Mouse (Mus musculus) heart, embryonic 16.5 days (tissue): ENCODE measurements around the gene B230217C12Rik. TPM values are rescaled to one million over a fixed set of nuclear protein-coding genes. Genes with fewer than 3 reads are reported as not detected.

ENCODE experiments used
- ATAC-seq: fragments of 200-750 bp; cut with Nextera tagmentation; replicated peaks from 2 replicates; pipeline ENCODE4 v1.8.0; 2017; ENCODE audit warnings: moderate number of reproducible peaks; ENCODE audit not compliant: insufficient read depth, low FRiP score; ENCODE audit errors: extremely low read depth
- H3K27ac ChIP-seq: fragments of 300-500 bp; sonication (generic); 2 replicates; pipeline ENCODE4 v1.5.1; 2014; ENCODE audit warnings: mild to moderate bottlenecking, low read length, control low read depth, moderate library complexity
- H3K27me3 ChIP-seq: fragments of 300-500 bp; sonication (generic); 2 replicates; pipeline ENCODE4 v1.6.1; 2014; ENCODE audit warnings: low read length, mixed read lengths; ENCODE audit not compliant: control insufficient read depth, insufficient read depth
- H3K36me3 ChIP-seq: fragments of 300-500 bp; sonication (generic); 2 replicates; pipeline ENCODE4 v1.6.1; 2014; ENCODE audit not compliant: control insufficient read depth, insufficient read depth
- H3K4me1 ChIP-seq: fragments of 300-500 bp; sonication (generic); 2 replicates; pipeline ENCODE4 v1.6.1; 2014; ENCODE audit warnings: low read length, mixed read lengths; ENCODE audit not compliant: control insufficient read depth, insufficient read depth
- H3K4me2 ChIP-seq: fragments of 300-500 bp; sonication (generic); 2 replicates; pipeline ENCODE4 v1.6.1; 2014; ENCODE audit warnings: low read depth, mild to moderate bottlenecking, control low read depth, low read length
- H3K4me3 ChIP-seq: fragments of 300-500 bp; sonication (generic); 2 replicates; pipeline ENCODE4 v1.5.1; 2014; ENCODE audit warnings: mild to moderate bottlenecking, control low read depth, low read length
- H3K9ac ChIP-seq: fragments of 300-500 bp; sonication (generic); 2 replicates; pipeline ENCODE4 v1.6.1; 2014; ENCODE audit warnings: low read length, control low read depth
- H3K9me3 ChIP-seq: fragments of 300-500 bp; sonication (generic); replicated peaks from 2 replicates; pipeline ENCODE4 v1.6.1; 2016; ENCODE audit warnings: low read length; ENCODE audit not compliant: control insufficient read depth
- WGBS: fragments of 180-500 bp; shearing (Covaris S2); extraction: QIAGEN DNeasy Blood & Tissue Kit; methylation state at CpG from one replicate; pipeline ENCODE4 v1.1.7; 2014; 5-methylcytosine and 5-hydroxymethylcytosine counted together
- polyA plus RNA-seq: library from polyadenylated mRNA; unstranded; fragments of >200 nt; fragmentation: Nextera tagmentation; extraction: Ambion mirVana; gene quantifications from 2 replicates; pipeline ENCODE4 v1.2.1, GENCODE M21; 2015

Gene B230217C12Rik
- polyA plus RNA-seq, result 2.5 and 3.2 TPM in 2 replicates

DNA sequence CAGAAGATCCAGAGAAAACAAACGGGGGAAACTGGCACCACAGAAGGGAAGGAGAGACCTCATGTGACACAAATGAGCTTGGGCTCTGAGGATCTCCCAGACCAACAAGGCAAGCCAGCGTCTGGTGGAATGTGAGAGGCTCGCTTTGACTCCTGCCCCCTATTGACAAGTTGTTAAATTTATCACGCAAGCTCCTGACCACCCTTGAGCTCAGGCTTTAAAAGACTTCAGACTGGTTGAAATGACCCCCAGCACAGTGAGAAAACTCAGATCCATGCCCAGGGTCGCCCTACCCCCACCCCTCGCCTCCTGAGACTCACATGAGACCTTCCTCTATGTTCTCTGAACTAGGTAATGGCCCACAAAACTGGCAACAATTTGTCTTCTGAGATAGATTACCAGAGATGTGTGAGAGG, at the start of gene B230217C12Rik:
Gene B230217C12Rik, plus strand, starts transcription at position 242 of the 416 bp plus-strand sequence.
- H3K4me2 ChIP-seq, result peak within 1 kb of the TSS; percentile 61
- peak within 1 kb of the TSS; percentile 49 for H3K4me3 ChIP-seq
- H3K27me3 ChIP-seq, result no peaks in the 10 kb centered on the region
- peak within 1 kb of the TSS; percentile 33 for H3K27ac ChIP-seq
- peak within 1 kb of the TSS; percentile 38 for H3K9ac ChIP-seq
- peaks cover 2% of the 10 kb centered on the region; the same call in 1 of the 2 replicates for H3K36me3 ChIP-seq
- peaks cover 13% of the 10 kb centered on the region for H3K4me1 ChIP-seq
- no peaks in the 10 kb centered on the region for H3K9me3 ChIP-seq
- ATAC-seq, result peak; percentile 7; the same call in 1 of the 2 replicates
- 2% methylated on average over 6 of the region's 6 CpGs for WGBS

DNA sequence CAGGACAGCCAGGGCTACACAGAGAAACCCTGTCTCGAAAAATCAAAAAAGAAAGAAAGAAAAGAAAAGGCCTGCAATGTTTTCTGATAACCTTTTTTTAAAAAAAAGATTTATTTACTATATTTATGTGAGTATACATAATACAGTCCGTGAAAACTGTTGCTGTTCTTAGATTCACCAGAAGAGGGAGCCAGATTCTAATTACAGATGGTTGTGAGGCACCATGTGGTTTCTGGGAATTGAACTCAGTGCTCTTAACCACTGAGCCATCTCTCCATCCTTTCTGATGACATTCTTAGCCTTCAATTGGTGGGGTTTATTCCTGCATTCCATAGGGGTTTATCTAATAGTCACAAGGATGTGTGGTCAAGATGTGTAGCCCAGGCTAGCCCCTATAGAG, 47.4 kb upstream of the B230217C12Rik start:
- no peak for ATAC-seq
- Histone ChIP-seq H3K27ac (no peak overlapping the region), H3K9me3 (no peaks in the 10 kb centered on the region; the same call in 1 of the 2 replicates), H3K4me2 (no peak overlapping the region), H3K4me3 (no peak overlapping the region), H3K9ac (no peak overlapping the region), H3K27me3 (no peaks in the 10 kb centered on the region), H3K4me1 (0 out of 2 replicates have a peak, but pooled peaks cover under 1% of the 10 kb centered on the region), H3K36me3 (no peaks in the 10 kb centered on the region)
- WGBS, result 9% methylated on average over 2 of the region's 2 CpGs

DNA sequence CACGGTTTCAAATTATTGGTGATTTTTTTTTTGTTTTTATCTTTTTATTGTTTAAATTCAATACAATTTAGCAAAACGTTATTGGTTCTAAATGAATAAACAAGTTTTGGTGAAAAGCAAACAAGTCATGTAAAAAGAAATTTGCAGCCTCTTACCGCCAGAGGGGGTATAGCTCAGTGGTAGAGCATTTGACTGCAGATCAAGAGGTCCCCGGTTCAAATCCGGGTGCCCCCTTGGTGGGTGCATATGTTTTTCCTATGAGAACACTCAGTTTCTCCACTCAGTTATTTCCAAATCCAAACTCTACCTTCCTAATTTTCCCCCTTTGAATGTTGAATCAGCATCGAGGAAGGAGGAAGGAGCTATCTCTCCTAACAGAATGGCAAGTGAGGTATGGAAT, 43.7 kb upstream of the B230217C12Rik start:
- Histone ChIP-seq H3K4me2 (no peak overlapping the region), H3K27me3 (no peaks in the 10 kb centered on the region), H3K9ac (no peak overlapping the region), H3K4me1 (peaks cover 14% of the 10 kb centered on the region), H3K27ac (no peak overlapping the region), H3K9me3 (no peaks in the 10 kb centered on the region; the same call in 1 of the 2 replicates), H3K4me3 (no peak overlapping the region), H3K36me3 (no peaks in the 10 kb centered on the region)
- ATAC-seq, result no peak
- 7% methylated on average over 6 of the region's 6 CpGs for WGBS

DNA sequence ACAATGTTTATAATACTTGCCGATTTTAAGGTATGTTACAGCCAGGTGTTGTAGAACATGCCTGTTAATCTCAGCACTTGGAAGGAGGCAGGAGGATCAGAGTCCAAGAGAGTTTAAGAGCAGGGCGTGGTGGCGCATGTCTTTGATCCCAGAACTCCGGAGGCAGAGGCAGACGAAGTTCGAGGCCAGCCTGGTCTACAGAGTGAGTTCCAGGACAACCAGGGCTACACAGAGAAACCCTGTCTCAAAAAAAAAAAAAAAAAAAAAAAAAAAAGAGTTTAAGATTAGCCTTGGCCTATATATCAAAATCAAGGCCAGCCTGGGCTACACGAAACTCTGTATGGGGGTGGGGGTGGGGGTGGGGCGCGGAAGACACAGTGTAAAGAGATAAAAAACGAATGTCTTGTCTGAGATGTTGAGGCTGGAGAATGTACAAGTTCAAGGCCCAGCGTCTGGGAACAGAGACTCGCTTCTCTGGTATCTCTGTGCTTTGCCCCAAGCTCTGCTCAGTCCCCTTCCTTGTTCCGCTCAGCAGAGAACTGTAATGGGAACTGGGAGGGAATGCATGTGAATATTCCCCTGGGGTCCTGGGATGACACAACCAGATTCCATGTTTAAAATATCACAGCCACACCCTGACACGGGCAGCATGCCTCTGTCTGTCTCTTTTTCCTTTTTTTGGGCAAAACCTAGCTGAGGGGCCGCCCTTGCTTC, 43.1 kb upstream of the B230217C12Rik start:
- Histone ChIP-seq H3K9me3 (no peaks in the 10 kb centered on the region; the same call in 1 of the 2 replicates), H3K36me3 (no peaks in the 10 kb centered on the region), H3K4me3 (no peak overlapping the region), H3K27me3 (no peaks in the 10 kb centered on the region), H3K9ac (no peak overlapping the region), H3K4me1 (peaks cover 20% of the 10 kb centered on the region), H3K27ac (no peak overlapping the region), H3K4me2 (no peak overlapping the region)
- WGBS, result 54% methylated on average over 15 of the region's 15 CpGs
- no peak for ATAC-seq

DNA sequence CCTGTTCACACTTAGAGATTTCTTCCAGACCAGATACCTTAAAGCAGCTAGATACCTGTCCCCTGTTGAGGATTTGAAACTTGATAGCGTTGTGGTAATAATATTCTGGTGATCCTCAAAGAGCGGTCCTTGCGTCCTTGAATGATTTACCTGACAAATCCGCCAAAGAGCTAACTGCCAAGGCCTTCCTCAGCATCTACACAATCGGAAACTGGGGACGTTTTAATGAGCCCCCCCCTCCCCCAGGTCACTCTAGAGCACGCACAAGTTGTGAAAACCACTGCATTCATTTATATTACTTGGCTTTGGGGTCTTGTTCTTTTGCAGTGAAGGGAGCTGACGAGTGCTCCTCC, 42.5 kb upstream of the B230217C12Rik start:
- Histone ChIP-seq H3K9ac (no peak overlapping the region), H3K4me3 (peak overlapping the region; percentile 84), H3K27ac (no peak overlapping the region)

DNA sequence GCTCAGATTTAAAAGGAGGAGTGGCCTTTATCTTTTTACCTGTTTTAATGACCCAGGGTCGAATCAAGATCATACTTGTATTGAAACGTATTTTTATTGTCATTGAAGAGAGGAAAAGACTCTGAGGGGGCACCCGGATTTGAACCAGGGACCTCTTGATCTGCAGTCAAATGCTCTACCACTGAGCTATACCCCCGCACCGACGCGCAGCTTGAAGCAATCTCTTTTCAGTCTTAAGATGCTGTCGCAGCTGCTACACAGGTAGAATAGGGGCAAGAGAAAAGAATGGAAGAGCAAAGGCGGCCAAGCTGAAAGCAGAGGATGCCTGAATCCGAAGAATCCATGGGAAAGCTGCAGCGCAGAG, 41.8 kb upstream of the B230217C12Rik start, which contains the start of gene Lasp1:
Gene Lasp1, plus strand, starts transcription at position 219 of the 364 bp plus-strand sequence.
- Histone ChIP-seq H3K4me3 (peak within 1 kb of the TSS; percentile 84), H3K9me3 (no peaks in the 10 kb centered on the region), H3K27ac (peak within 1 kb of the TSS; percentile 97), H3K4me2 (peak within 1 kb of the TSS; percentile 94), H3K9ac (peak within 1 kb of the TSS; percentile 94), H3K27me3 (no peaks in the 10 kb centered on the region), H3K4me1 (peaks cover 28% of the 10 kb centered on the region), H3K36me3 (no peaks in the 10 kb centered on the region)
- peak; percentile 14 for ATAC-seq
- WGBS, result under 1% methylated on average over 11 of the region's 11 CpGs

More for the DNA sequence above, 42.5 kb upstream of the B230217C12Rik start:
- H3K4me2 ChIP-seq, result peak overlapping the region; percentile 94; the same call in 1 of the 2 replicates
- WGBS, result 47% methylated on average over 8 of the region's 8 CpGs
- ATAC-seq, result no peak
- H3K4me1 ChIP-seq, result peaks cover 25% of the 10 kb centered on the region
- no peaks in the 10 kb centered on the region; the same call in 1 of the 2 replicates for H3K9me3 ChIP-seq
- H3K36me3 ChIP-seq, result no peaks in the 10 kb centered on the region
- no peaks in the 10 kb centered on the region for H3K27me3 ChIP-seq

DNA sequence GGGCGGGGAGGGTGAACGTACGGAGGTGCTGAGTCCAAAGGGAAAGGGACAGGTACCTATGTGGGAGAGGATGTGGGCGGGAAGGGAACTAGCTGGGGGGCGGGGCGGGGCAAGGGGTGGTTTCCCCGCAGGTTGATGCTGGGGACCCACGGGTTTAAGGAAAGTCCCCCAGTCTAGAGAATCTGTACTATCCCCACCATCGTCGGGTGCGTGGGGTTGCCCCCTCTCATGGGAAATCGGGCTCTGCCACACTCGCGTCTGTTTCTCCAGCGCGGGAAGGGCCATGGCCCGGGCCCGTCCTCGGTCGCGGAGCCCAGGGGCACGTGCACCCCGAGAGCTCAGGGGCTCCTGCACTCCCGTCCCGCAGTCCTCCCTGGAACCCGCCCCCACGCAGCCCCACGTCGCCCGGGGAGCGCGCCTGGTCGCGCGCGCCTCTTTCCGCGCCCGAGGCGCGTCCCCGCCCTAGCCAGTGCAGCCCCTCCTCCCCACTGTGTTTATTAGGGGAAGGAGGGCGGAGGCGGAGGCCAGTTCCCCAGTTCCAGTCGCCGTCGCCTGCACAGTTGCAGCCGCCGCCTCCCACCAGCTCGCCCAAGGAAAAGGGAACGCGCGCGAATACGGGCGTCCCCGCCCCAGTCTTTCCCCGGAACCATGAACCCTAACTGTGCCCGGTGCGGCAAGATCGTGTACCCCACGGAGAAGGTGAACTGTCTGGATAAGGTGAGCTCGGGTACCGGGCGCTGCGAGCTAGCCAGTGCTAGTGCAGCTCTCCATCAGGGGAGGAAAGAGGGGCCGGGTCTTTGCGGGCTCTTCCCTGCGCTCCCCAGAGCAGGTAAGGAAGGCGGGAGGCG, 41.2 kb upstream of the B230217C12Rik start:
- WGBS, result under 1% methylated on average over 71 of the region's 71 CpGs

DNA sequence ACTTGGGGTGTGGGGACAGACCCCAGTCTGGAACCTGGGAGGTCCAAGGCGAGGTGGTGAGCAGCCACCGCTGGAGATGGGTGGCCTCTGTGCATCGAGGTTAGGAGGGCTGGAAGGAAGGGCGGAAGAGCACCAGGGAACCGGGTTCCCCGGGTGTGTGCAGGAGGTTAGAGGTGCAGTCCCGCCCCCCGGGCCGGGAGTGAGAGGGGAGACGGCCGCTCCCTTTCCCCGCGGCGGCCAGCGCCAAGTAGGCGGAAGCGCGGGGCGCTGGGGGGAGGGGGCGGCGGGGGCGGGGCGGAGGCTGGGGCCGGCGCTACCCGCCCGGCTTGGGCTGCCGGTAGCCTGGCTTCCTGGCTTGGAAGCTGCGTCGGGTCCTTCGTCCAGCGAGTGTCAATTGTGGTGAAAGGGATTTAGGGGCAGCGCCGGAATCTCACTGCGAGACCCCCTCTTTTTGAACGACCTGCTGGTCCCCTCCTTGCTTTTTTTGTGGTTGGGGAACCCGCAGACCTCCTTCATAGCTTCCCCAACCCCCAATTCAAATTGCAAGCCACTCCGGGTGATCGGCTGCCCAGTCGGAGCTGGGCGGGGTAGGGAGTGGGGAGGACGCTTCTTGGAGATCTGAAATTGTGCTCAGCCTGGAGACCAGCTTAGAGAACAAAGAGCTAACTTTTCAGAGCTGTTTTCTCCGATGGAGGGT, 40.4 kb upstream of the B230217C12Rik start:
- Histone ChIP-seq H3K4me1 (peaks cover 42% of the 10 kb centered on the region), H3K4me2 (peak overlapping the region; percentile 94), H3K27me3 (no peaks in the 10 kb centered on the region), H3K9ac (peak overlapping the region; percentile 94), H3K4me3 (peak overlapping the region; percentile 84), H3K36me3 (no peaks in the 10 kb centered on the region), H3K27ac (peak overlapping the region; percentile 97), H3K9me3 (no peaks in the 10 kb centered on the region)
- 0% methylated on average over 30 of the region's 43 CpGs for whole genome bisulfite sequencing
- peak; percentile 70 for ATAC-seq

More for the DNA sequence above, 41.2 kb upstream of the B230217C12Rik start:
- Histone ChIP-seq H3K9me3 (no peaks in the 10 kb centered on the region), H3K9ac (peak overlapping the region; percentile 94), H3K4me1 (peaks cover 34% of the 10 kb centered on the region), H3K4me2 (peak overlapping the region; percentile 94), H3K27ac (peak overlapping the region; percentile 97), H3K4me3 (peak overlapping the region; percentile 84), H3K36me3 (no peaks in the 10 kb centered on the region), H3K27me3 (no peaks in the 10 kb centered on the region)
- ATAC-seq, result peak; percentile 82
